Mouse (Mus musculus) spleen, postnatal 36 days (tissue): ENCODE measurements around the gene Trappc10.

Source experiments
- DNase-seq, 2 experiments: peaks; one replicate each; pipeline ENCODE4 v3.0.0; 2022; ENCODE audit warnings: low spot score in 2 of 2, mixed read lengths in 1 of 2

The Trappc10 gene

DNA sequence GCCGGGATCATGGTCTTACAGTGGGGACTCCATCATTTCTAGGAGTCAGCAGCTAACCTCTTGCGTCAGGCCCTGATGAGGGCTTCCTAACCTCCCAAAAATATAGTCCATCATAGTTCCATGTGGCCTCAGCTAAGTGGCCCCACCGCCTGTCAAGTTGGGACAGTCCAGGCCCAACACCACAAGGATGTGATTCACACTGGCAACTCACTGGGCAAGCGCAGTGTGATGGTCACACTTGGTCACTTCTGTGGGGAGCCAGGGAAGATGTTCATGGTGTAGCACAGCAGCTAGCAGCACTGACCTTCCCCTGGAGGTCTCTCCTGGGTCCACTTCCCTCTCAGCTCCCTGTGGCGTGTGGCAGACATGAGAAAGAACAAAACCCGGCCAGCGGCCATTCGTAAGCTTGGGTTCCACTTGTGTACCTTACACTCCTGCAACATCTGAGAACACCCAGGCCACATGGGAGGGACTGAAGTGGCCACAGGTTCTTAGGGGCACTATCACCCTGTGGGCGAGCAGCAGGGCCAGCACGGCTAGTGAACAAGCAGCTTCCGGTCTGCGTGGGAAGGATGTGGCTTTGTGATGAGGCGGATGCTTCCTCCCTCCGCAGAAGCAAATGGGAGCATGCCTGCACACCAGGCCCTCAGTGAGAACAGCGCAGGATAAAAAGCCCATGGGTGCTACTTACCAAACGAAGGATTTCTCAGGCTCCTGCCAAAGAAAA, 83.9 kb downstream of the Trappc10 start:
- peak; percentile 75 to 78 for DNase-seq

DNA sequence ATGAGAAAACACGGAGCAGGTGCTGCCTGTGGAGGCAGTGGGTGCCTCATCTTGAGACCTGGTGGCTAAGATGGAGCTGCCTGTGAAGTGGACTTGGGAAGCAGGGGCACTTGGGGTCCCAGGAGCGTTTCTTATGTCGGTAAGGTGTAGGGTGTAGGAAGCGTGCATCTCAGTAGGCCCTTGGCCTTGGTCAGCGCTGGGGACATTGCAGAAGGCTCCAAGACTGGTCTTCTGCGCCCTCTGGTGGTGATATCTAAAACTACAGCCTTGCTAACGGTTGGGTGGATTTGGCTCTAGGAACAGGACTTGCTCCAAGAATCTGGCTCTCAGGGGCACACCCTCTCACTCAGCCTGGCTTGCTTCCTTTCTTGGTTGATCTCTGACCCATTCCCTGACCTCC, 84.5 kb downstream of the Trappc10 start:
- DNase-seq, result peak; percentile 81 to 87

DNA sequence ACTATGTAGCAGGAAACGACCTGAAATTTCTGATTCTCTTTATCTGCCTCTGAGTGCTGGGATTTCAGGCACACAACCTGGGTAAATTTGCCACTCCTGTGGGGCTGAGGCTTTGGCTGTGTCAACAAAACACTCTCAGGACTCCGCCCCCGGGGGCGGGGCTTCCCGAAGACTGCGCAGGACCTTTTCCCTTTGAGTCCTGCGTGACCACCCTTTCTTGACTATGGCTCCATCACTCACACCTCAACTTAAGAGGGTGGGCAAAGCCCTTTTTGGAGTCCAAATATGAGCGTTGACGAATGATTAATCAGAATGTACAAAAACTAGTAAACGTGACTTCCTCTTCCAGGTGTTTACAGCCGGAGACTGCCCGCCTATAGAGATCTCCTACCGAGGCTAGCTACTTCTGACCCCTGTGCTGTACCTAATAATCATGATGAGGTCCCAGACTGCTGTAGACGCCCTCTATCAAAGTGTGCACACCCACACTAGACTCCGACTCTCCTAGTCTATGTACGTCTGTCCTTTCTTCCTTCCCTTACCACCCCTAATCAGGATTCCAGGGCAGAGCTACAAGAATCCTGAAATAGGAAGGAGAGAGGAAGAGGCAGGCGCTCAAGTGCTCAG, 85.1 kb downstream of the Trappc10 start:
- peak; percentile 79 to 89 for DNase-seq

DNA sequence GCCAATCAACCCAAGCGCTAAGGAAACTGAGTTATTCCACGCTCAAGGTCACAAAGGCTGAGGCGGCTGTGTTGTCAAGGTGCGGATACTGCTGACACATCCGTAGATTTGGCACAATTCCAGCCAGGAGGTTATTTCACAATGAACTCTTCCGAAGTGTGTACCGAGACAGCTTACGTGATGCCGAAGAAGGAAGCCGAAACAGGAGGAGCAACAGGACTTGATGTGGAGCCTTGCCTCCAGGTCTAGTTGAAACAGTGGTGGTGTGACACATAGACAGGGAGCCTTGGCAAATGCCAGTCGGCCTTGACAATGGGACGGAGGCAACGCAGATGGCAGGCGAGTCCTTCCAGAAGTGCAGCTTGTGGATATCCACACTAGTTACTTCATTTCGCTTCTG, 86.4 kb downstream of the Trappc10 start:
- no peak for DNase-seq

DNA sequence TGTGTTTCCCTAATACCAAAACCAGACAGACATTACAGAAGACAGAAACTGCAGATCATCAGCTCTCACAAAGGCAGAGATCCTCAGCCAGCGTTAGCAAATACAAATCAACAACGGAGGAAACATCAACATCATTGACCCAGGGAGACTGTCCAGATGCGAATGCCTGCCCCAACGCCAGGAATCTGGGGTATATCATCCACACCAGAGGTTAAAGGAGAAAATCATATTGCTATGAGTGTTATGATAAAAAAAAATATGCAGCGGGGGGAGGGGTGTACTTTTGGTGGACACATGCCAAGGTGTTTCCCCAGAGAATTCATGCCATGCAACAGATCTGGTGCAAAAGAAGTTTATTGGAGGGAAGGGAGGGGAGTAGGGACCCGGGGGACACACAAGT, 87.5 kb downstream of the Trappc10 start:
- no peak for DNase-seq

DNA sequence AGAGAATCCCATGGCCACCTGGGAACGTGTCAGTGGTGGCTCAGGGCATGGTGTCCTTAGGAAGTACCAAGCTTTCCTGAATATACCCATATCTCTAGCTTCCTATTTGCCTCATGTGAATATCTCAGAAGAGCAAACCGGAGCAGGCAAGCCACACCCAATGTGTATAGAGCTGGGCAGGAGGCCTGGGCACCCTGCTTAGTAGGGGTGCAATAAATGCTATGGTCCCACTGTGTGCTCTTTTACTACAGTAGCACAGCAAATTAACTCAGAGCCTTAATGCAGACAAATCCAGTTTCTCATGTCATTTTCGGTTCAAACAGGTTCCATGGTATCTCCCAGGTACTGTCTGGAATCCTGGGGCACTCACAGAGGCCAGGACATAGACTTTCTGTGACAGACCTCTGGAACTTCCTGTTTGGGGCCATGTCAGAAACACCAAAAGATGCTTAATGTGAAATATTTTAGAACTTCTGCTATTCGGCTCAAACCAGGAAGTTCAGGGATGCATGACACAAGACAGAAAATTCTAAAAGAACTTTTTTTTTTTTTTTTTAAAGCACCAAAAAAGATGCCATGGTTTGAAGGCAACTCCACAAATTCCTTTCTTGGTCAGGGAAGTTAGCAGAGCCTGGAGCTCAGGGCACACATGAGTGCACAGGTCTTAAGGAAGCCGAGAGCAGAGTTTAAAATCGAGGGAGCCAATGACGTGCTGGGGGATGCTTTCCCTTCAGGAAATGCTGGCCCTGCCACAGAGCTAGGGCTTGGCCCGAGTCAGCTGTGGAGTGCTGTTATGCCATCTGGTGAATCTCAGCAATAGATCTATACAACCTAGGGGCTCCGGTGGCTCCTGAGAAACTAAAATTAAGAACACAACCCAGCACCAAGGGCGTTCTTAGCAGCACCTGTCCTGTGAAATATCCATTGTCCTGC, 95.3 kb downstream of the Trappc10 start:
- peak; percentile 57 to 68 for DNase-seq

DNA sequence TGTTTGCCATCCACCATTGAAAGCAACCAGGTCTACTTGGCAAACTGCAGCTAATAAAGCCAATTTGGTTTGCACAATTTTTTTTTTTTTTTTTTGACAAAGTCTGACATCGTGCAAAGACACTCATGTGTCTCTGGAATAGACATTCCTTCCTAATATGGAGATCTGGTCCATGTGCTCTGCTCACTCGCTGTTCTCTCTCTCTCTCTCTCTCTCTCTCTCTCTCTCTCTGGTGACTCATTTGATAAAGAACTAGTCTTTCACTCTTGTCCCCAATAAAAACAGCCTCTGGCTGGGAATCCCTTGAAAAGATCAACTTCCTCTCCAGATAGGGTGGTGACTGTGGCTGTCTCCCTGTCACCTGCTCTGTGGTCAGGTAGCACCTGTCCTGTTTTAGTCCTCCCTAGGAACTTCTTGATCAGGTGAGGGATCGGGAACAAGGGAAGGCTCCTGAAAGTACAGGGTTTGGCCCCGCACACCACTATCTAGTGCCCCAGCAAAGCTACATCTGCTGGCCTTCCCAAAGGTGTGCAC, 96.5 kb downstream of the Trappc10 start:
- DNase-seq, result no peak

DNA sequence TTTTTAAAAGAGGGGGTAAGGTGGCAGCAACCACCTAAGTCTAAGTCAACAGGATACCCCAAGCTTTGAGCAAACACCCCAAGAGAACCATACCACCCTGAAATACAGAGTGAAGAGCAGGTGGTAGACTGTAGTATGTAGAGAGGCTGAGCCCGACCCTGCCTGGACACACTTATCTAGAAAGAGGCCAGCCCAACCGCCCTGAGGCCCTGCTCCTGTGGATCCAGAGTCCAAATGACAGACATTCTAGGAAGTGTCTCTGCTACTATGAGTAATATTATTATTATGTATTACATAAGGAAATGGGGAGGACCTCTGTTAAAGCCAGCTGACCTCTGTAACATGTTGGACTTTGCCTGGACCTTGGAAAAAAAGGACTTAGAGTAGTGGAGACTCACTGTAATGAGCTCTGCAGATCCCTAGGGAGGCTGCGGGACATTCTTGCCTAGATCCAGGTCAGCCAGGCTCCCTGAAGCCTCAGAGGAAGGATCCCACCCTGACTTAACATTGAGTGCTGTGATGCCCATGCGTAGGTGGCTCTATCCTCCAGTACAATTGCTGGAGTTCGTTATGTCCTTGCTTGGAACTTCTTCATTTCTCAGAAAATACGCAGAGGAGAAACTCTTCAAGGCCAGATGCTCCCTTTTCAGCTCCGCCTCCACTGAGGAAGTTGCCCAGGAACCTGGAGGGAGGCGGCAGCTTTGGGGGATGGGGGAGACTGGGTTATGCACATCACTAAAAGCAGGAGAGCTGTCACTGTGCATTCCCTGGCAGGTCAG, 100.5 kb downstream of the Trappc10 start:
- DNase-seq, result no peak

DNA sequence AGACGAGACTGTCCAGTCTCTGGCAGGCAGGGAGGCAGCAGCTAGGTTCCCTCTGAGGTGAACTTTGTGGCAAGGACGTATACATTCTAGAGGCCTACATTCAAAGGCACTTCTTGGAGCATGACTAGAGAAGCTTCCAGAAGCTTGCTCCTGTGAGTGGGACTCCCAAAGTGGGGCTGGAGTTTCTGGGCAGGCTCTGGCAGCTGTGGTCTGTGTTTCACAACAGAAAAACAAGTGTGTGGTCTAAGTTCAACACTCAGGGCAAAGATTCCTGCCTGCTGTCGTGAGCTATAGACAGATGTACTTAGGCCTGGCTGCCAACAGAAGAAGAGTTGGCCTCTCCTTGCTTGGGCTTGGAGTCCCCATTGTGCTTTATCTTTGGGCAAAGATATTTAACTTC, 103.6 kb downstream of the Trappc10 start:
- no peak for DNase-seq

DNA sequence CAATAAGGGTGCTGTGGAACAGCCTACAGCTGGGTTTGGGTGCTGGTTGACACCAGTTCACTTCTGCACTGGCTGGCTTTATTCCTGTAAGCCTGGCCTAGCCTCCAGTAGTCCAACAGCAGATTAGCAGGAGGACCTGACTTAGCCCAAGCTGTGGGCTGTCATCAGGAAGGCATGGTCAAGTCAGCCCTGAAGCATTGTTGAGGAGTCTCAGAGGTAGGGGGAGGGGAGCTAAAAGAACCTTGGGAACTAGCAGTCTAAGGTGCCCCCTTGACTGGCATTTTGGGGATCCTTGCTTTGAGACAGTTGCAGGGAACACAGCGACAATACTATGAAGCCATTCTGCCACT, 104.2 kb downstream of the Trappc10 start:
- DNase-seq, result no peak

DNA sequence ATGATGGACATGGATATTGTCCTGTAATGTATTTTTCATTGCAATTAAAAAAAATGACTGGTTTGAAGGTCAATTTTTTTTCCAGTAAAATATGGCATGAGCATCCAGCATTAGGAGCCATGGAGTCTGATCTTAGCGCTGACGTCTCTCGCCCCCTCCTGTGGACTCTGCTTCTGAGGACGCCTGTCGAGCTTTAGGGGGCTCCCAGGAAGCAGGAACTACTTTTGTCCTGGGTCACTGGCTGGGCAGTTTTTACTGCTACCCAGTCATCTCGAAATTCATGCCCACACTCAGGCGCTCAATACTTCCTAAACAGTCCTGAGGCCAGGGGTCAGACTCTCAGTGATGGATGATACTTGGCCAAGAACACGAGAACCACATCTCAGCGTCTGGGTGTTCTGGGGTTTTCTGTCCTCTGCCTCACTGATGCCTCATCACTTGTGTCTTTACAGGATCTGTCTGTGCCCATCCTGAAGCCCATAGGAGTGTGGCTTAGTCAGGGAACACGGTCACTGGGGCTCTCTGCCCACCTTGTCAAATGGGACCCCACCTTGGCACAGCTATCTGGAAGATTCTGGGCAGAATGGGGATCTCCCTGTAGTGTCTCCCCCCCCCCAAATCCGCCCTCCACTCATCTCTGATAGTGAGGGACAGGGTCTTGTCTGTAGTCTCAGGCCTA, 104.7 kb downstream of the Trappc10 start:
- no peak for DNase-seq

DNA sequence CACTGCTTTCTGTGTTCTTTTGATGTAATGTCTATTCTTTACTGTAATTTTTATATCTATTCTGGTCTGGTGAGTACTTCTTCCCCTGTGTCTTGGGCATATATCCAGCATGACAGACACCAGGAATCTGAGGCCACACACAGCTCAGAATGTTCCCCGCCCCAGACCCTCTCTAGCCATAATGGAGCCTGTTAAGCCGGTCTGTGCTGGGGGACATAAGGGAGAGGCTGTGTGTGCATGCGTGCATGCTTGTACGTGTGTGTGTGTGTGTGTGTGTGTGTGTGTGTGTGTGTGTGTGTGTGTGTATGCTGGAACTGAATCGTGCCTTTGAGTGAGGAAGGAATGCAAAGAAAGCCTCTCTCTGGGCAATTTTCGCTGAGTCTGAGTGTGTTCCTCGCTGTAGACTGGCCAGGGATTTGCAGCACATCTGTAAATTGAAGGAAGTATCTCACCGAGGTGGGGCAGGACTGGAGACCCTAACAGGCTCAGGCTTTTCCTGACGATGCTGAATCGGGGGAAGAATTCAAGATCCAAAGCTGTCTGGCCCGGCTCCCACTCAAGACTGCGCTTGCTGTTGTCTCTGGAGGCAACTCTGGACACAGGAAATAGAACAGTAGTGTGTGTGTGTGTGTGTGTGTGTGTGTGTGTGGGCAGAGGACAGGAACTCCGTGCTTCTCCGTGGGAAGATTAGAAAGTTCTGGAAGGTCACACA, 105.5 kb downstream of the Trappc10 start:
- DNase-seq, result no peak

DNA sequence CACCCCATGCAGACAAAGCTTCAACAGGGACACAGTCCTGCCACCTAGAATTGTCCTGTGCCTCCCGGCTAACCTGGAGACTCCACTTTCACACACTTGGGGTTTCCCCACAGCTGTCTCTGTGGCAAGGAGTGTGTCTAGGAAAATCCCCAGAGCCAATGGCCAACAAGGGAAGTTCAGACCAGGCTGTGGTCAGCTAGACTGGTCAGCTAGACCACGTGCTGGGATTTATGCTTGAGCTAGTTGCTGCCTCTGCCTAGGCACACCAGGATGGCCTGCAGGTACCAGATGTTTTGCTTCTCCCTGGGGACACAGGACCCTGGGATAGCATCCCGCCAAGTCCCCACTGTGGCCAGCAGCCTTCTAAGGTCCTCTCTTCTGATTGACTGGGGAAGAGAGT, 107.2 kb downstream of the Trappc10 start:
- no peak for DNase-seq
